Mouse (Mus musculus): Measurements from ENCODE around the gene Rnf216.
A peak's percentile ranks its signal among the peaks of the same experiment; 100 is the strongest.

Rnf216 gene

DNA sequence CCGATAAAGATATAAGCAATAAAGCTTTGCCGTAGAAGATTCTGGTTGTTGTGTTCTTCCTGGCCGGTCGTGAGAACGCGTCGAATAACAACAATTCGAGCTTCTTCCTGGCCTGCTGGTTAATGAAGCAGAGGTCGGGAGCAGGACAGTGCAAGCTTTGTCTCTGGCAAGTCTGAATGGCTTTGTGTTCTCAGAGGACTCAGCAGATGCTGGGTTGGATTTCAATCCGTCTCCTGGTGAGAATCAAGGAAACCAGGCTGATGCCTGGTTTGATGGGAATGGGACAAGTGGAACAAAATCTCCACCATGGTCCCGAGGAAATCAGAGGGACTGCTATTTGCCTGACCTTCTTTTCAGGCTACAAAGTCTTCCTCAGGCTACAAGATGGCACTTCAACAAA, 103.4 kb downstream of the Rnf216 start:
- DNase-seq (ENCODE audit: low read depth, low spot score) = peak; percentile 19

DNA sequence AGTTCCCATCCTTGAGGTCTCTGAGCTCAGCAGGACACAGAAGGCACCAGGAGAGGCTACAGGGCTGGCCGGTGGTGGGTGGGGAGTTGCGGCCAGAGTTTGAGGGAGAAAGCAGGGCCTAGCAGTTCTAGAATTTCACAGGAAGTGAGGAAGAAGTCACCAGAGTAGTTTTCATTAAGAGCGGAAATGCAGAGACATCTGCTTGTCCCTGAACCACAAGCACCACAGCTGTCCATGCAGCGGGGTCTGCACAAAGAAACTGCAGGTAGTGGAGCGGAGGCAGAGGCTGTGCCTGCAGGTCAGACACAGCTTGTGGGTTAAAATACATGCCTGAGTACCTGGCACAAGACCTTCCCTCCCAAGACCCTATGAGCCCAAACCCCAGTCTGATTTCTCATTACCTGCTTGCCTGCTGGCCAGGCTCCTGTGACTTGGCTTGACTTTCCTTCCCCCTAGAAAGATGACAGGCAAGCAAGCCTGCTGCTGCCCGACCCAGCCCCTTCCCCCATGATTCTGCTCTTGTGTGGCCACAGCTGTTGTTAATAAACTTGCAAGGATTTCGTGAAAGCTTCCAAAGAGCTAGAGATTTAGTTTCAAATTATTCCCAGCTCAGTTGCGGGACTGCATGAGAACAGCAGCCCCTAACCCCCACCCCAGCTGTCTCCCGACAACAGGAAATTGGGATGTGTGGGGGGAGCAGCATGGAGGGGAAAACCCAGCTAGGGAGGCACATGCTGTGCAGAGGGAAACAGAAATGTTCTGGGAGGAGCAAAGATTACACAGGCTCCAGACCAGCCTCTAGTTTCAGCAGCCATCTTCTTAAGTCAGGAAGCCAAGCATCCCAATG, 111.9 kb downstream of the Rnf216 start:
- DNase-seq (ENCODE audit: low read depth, low spot score) = peak; percentile 94

DNA sequence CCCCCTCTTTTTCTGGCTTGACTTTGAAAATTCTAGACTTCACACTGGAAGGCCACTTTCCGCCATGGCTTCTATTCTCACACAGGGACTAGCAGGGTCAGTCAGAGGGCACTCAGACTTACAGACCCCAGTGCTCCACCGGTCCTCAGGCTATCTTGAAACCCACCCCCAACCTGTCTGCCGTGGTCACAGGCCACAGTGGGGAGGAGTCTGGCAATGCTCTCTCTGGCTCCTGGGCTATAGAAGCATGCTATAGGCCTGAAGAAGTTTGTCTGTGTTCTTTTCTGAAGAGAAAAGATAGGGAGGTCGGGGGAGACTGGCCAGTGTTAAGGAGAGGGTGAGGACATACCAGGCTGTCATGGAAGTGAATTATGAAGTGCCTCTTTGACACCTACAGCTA, 112.7 kb downstream of the Rnf216 start:
- peak; percentile 32 for DNase-seq (ENCODE audit: low read depth, low spot score)

DNA sequence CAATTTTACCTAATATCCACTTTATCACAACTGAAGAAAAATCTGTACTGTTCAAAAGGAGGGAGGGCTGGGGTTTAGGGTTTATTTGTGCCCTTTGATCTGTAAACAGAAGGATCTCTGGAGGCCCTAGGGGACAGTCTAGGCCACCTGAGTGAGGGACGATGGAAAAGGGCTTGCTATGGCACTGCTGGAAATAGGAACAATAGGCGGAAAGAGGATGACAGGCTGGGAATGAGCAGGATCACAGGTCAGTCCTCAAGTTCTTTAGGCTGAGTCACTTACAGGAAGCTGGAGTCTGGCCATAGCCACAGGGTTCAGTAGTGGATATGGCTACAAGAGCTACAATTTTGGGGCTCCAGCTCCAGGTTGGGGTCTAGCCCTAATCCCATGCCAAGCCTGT, 114.6 kb downstream of the Rnf216 start:
- DNase-seq (ENCODE audit: low read depth, low spot score) = no peak

- no peak for DNase-seq (ENCODE audit: low read depth, low spot score)
These were observed 115.3 kb downstream of the Rnf216 start for GRCm38 (mm10) chr5:142997526-142997925.

DNA sequence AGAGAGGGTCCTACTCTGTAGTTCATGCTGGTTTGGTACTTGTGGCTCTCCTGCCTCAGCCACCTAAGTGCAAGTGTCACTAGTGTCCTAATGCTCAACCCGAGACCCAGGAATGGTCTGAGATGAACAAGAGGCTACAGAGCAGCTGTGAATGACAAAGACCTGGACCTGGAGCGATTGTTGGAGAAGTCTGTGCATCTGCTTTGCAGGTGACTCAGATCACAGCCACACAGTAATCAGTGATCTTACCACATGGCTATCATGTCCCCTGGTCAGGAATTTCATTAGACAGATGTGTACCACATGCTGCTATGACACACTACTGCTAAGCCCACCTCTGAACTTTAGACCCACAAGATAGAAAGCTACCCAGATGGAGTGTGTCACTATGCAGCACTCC, 118.0 kb downstream of the Rnf216 start:
- no peak for DNase-seq (ENCODE audit: low read depth, low spot score)

GRCm38 (mm10) chr5:142989167-142989566, 123.6 kb downstream of the Rnf216 start:
- no peak for DNase-seq (ENCODE audit: low read depth, low spot score)

DNA sequence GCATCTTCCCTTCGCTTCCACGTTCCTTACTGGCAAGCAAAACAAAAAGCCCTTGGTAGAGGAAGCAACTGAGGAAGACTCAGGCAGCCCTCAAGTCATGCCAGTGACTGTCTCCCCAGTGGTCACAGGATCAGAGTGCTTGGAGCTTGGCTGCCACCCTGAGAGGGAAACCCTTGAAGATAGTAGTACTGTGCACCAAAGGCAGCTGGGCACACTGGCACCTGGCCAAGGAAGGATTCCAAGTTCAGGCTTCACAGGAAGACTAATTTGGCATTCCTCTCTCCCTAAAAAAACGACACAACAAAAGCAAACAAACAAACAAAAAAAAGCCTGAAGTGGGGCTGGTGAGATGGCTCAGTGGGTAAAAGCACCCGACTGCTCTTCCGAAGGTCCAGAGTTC, 124.3 kb downstream of the Rnf216 start:
- no peak for DNase-seq (ENCODE audit: low read depth, low spot score)

DNA sequence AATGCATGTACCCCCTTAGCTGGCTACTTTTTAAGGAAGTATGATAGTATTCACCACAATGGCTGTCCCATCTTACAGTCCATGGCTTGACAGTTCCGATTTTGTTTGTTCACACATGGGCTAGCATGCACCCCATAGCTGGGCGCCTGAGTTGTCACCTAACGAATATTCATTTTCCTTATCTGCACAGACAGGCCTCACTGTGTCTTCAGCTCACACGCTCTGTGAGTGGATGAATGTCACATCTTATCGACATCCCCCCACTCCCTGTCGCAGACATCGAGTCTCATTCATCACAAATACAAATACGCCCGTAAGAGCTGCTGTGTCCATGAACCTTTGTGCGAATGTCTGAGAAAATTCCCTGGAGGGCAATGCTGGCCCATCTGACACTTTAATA, 128.5 kb downstream of the Rnf216 start:
- DNase-seq (ENCODE audit: low read depth, low spot score) = no peak

GRCm38 (mm10) chr5:142983174-142983573, 129.6 kb downstream of the Rnf216 start:
- DNase-seq (ENCODE audit: low read depth, low spot score) = no peak

GRCm38 (mm10) chr5:142982046-142982801, 130.6 kb downstream of the Rnf216 start:
- no peak for DNase-seq (ENCODE audit: low read depth, low spot score)

GRCm38 (mm10) chr5:142976516-142976915, 136.3 kb downstream of the Rnf216 start:
- no peak for DNase-seq (ENCODE audit: low read depth, low spot score)

DNA sequence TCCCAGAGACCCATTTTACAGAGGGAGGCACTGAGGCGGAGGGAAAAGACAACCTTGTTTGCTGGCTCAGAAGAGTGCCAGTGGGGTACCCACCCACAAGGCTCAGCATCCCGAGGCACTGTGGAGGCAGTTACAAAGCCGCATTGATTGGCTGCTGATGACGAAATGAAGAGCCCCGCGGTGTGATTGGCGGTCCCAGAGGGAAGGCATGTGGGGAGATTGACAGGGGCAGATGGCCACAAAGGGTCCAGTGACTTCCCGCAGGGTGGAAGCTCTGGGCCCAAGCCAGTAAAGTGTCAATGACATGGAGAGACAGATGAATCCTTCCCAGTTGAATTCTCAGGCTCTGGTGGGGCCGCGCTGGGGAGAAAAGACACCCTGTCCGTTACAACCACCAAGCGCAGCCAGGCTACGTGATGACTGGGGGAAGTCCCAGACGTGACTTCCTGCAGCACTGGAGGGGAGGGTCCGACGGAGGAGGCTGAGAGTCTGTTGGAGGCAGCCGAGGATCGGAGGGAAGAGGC, 138.1 kb downstream of the Rnf216 start:
- peak; percentile 53 for DNase-seq (ENCODE audit: low read depth, low spot score)

GRCm38 (mm10) chr5:142973971-142974370, 138.8 kb downstream of the Rnf216 start:
- DNase-seq (ENCODE audit: low read depth, low spot score) = peak; percentile 19

GRCm38 (mm10) chr5:142968411-142968810, 144.4 kb downstream of the Rnf216 start:
- no peak for DNase-seq (ENCODE audit: low read depth, low spot score)

DNA sequence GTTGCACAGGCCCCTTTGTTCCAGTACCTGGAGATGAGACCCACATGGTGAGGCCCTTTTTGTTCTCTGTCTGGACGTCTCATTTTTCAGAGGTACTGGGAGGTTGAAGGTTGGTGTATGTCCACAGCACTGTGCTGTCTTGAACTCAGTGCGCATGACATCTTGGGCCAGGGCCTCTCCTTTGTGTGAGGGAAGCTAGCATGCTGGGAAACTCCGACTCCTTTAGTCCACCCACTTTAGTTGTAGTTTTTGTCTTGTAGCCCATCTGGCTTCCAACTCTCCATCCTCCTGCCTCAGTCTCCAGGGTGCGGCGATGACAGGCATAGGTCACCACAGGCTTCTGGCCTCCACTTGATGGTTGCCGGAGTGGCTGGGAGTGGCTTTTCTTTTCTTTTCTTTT, 148.1 kb downstream of the Rnf216 start:
- no peak for DNase-seq (ENCODE audit: low read depth, low spot score)

GRCm38 (mm10) chr5:142963705-142964494, 148.9 kb downstream of the Rnf216 start:
- peak; percentile 35 for DNase-seq (ENCODE audit: low read depth, low spot score)

DNA sequence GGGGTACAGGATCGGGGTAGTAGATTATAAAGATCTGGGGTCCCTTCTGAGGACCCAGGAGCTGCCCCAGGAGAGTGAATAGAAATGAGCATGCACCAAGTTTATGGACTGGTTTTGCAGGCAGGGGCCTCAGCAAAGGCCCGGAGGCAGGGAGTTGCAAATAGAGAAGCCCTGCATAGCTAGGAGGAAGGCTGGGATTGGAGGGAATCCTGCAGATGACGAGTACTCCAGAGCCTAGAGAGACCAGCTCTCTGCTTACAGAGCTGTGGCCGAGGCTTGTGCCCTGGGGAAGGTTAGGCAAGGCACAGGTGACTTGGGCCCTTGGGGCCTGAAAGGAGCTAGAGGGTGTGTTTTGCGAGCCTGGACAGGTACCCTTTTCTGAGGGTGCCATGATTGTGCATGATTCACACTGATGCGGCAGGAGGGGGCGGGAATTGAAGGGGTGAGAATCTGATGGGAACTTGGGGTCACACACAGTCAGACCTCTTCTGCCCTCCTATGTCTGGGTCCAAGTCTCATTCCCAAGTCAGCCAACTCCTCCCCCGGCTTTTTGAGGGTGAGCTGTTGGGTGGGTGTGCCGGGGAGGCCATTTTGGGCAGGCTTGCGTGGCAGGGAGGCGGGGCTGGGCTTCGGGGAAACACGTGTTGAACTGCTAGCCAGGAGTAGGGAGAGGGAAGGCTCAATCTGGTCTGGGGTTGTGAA, 149.6 kb downstream of the Rnf216 start:
- peak; percentile 68 for DNase-seq (ENCODE audit: low read depth, low spot score)

DNA sequence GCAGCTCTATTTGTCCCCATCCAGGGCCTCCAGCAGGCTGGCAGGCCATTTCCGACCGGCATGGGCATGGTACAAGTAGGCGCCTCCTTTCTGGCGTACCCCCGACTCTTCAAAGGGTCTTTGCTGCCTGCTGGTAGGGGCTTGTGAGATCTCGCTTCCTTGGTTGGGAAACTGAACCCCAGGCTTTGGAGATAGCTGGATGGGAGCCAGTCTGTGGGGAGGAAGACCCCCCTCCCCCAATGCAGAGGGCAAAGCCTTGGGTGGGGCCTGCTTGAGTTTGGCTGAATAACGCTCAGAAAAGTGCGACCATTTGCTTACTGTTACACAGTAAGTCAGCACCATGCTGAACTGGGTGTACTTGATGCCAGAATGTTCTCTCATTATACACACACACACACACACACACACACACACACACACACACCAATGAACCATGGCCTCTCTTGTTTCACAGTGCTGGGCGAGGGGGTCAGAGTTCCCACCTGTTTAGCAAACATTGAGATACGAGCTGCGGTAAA, 150.3 kb downstream of the Rnf216 start:
- DNase-seq (ENCODE audit: low read depth, low spot score) = peak; percentile 41

- DNase-seq (ENCODE audit: low read depth, low spot score) = peak; percentile 95
These were observed 150.8 kb downstream of the Rnf216 start for GRCm38 (mm10) chr5:142961881-142962443.
